Mouse (Mus musculus) regulatory T cell (primary cell): ENCODE data around the gene Prkcb.

Source experiments
- in situ Hi-C: fragments of 300-600 bp; cut with MboI, MseI; formaldehyde crosslinking; loops from one replicate; pipeline ENCODE4 v1.15.1; 2025; ENCODE audit warnings: high pct_unique_total_duplicates

The Prkcb gene

GRCm38 (mm10) chr7:122579461-122580157 lies 291.1 kb downstream of the Prkcb start:
- in situ Hi-C loops: no loop called here

GRCm38 (mm10) chr7:122580158-122580475 lies 291.6 kb downstream of the Prkcb start:
- in situ Hi-C loops: no loop called here

- in situ Hi-C loops: no loop called here
Measured at GRCm38 (mm10) chr7:122584421-122585151, 296.0 kb downstream of the Prkcb start.

GRCm38 (mm10) chr7:122595897-122596296 lies 307.3 kb downstream of the Prkcb start:
- in situ Hi-C loops: no loop called here

GRCm38 (mm10) chr7:122596596-122597170 lies 308.1 kb downstream of the Prkcb start:
- in situ Hi-C loops: no loop called here

GRCm38 (mm10) chr7:122597313-122597712 lies 308.8 kb downstream of the Prkcb start:
- in situ Hi-C loops: no loop called here

GRCm38 (mm10) chr7:122600856-122601255 lies 312.3 kb downstream of the Prkcb start:
- in situ Hi-C loops: no loop called here

- in situ Hi-C loops: no loop called here
Measured at GRCm38 (mm10) chr7:122605066-122605465, 316.5 kb downstream of the Prkcb start.

GRCm38 (mm10) chr7:122609420-122609819 lies 320.9 kb downstream of the Prkcb start:
- in situ Hi-C loops: no loop called here

- in situ Hi-C loops: loop anchor here (10.0 kb wide), 1 partner anchor 1615 kb away; no protein-coding TSS in a partner anchor
Measured at GRCm38 (mm10) chr7:122610161-122610560, 321.6 kb downstream of the Prkcb start.

- in situ Hi-C loops: loop anchor here (10.0 kb wide), 1 partner anchor 1611 kb away; no protein-coding TSS in a partner anchor
Measured at GRCm38 (mm10) chr7:122613876-122614275, 325.3 kb downstream of the Prkcb start.

- in situ Hi-C loops: no loop called here
Measured at GRCm38 (mm10) chr7:122622125-122622774, 333.7 kb downstream of the Prkcb start.

- in situ Hi-C loops: no loop called here
Measured at GRCm38 (mm10) chr7:122623753-122624152, 335.2 kb downstream of the Prkcb start.

GRCm38 (mm10) chr7:122628050-122628449 lies 339.5 kb downstream of the Prkcb start:
- in situ Hi-C loops: no loop called here

- in situ Hi-C loops: no loop called here
Measured at GRCm38 (mm10) chr7:122630386-122630785, 341.8 kb downstream of the Prkcb start.

GRCm38 (mm10) chr7:122631151-122631550 lies 342.6 kb downstream of the Prkcb start:
- in situ Hi-C loops: no loop called here

- in situ Hi-C loops: no loop called here
Measured at GRCm38 (mm10) chr7:122632946-122633345, 344.4 kb downstream of the Prkcb start.

GRCm38 (mm10) chr7:122633463-122633862 lies 344.9 kb downstream of the Prkcb start:
- in situ Hi-C loops: no loop called here

- in situ Hi-C loops: no loop called here
Measured at GRCm38 (mm10) chr7:122643676-122644075, 355.1 kb downstream of the Prkcb start.

GRCm38 (mm10) chr7:122649306-122649705 lies 360.8 kb downstream of the Prkcb start:
- in situ Hi-C loops: no loop called here

GRCm38 (mm10) chr7:122652523-122652922 lies 364.0 kb downstream of the Prkcb start:
- in situ Hi-C loops: no loop called here

GRCm38 (mm10) chr7:122656671-122657070 lies 368.1 kb downstream of the Prkcb start:
- in situ Hi-C loops: no loop called here
